Mouse (Mus musculus) CH12.LX (cell line): ENCODE data around the gene Gm5930. TPM values are rescaled to one million over a fixed set of nuclear protein-coding genes. Genes with fewer than 3 reads are reported as not detected.
"Not testable (repeated sequence)": the region's sequence is repeated elsewhere in the genome, so short reads cannot be mapped to it uniquely, and the experiment has no call there.

ENCODE experiments used
- DNase-seq: peaks from one replicate; pipeline ENCODE4 v3.0.0-alpha.2; 2013; ENCODE audit errors: extremely low read depth
- H3K27ac ChIP-seq: 2 replicates; pipeline ENCODE4 v1.5.1; 2012; ENCODE audit warnings: low read depth, mild to moderate bottlenecking, control low read depth, moderate library complexity; ENCODE audit not compliant: insufficient read depth
- H3K27me3 ChIP-seq: replicated peaks from 2 replicates; pipeline ENCODE3; 2012; ENCODE audit warnings: inconsistent platforms
- H3K36me3 ChIP-seq, 2 experiments: replicated peaks in 1 of 2; 2 replicates each; pipeline versions ENCODE3 to v1.6.1; 2012; ENCODE audit warnings: inconsistent platforms in 1 of 2, low read length in 1 of 2, mild to moderate bottlenecking in 1 of 2, mixed read lengths in 1 of 2, moderate library complexity in 1 of 2; ENCODE audit not compliant: control insufficient read depth in 1 of 2, insufficient read depth in 1 of 2
- H3K4me1 ChIP-seq, 2 experiments: 2 replicates each; pipeline ENCODE4 v1.6.1; 2012; ENCODE audit warnings: inconsistent platforms in 1 of 2, moderate library complexity in 1 of 2; ENCODE audit not compliant: insufficient read depth in 2 of 2, control insufficient read depth in 1 of 2
- H3K4me2 ChIP-seq: 2 replicates; pipeline ENCODE4 v1.6.1; 2012; ENCODE audit warnings: low read depth, mild to moderate bottlenecking, control low read depth; ENCODE audit not compliant: poor library complexity, insufficient read depth, severe bottlenecking
- H3K4me3 ChIP-seq, 3 experiments: fragments of 150-350 bp in 1 of 3; sonication (generic) in 1 of 3; replicated peaks in 1 of 3; 2 replicates each; pipeline versions ENCODE3 to v1.5.1; 2011 to 2012; ENCODE audit warnings: low read depth in 2 of 3, low read length in 2 of 3, mild to moderate bottlenecking in 2 of 3, moderate library complexity in 2 of 3, control low read depth in 1 of 3, improper control_type of control experiment in 1 of 3, inconsistent platforms in 1 of 3, mixed read lengths in 1 of 3; ENCODE audit not compliant: poor library complexity in 1 of 3
- H3K79me2 ChIP-seq: replicated peaks from 2 replicates; pipeline ENCODE4 v1.6.1; 2012; ENCODE audit warnings: mild to moderate bottlenecking, moderate library complexity; ENCODE audit not compliant: control insufficient read depth, poor library complexity, insufficient read depth, severe bottlenecking; ENCODE audit errors: extremely low read depth
- H3K9ac ChIP-seq: 2 replicates; pipeline ENCODE4 v1.6.1; 2012; ENCODE audit warnings: low read depth, mild to moderate bottlenecking, control low read depth, moderate library complexity; ENCODE audit not compliant: insufficient read depth
- H3K9me3 ChIP-seq: replicated peaks from 2 replicates; pipeline ENCODE3; 2012; ENCODE audit warnings: low read length, inconsistent platforms, mixed read lengths
- CTCF ChIP-seq, 2 experiments: IDR thresholded peaks in 1 of 2; conservative IDR thresholded peaks in 1 of 2; 2 replicates each; pipeline ENCODE4 v1.5.1; 2011 to 2012; ENCODE audit warnings: low read depth in 2 of 2, low read length in 2 of 2, improper control_type of control experiment in 1 of 2, inconsistent platforms in 1 of 2, mild to moderate bottlenecking in 1 of 2, moderate library complexity in 1 of 2
- ELF1 ChIP-seq: IDR thresholded peaks from 2 replicates; pipeline ENCODE4 v1.6.1; 2014; ENCODE audit warnings: low read depth, mild to moderate bottlenecking, inconsistent platforms, low read length, improper control_type of control experiment
- HCFC1 ChIP-seq: IDR thresholded peaks from 2 replicates; pipeline ENCODE4 v1.6.1; 2012; ENCODE audit warnings: low read depth, mild to moderate bottlenecking, inconsistent platforms, low read length, improper control_type of control experiment
- POLR2A ChIP-seq: IDR thresholded peaks from 2 replicates; pipeline ENCODE4 v1.6.1; 2011; ENCODE audit warnings: low read depth, mild to moderate bottlenecking, improper control_type of control experiment, low read length
- RAD21 ChIP-seq: IDR thresholded peaks from 2 replicates; pipeline ENCODE4 v1.6.1; 2011; ENCODE audit warnings: low read depth, mild to moderate bottlenecking, low read length, improper control_type of control experiment, moderate library complexity
- TCF12 ChIP-seq: IDR thresholded peaks from 2 replicates; pipeline ENCODE4 v1.6.1; 2014; ENCODE audit warnings: low read depth, mild to moderate bottlenecking, inconsistent platforms, low read length, improper control_type of control experiment
- dilution Hi-C: fragments of 300-500 bp; cut with MboI; formaldehyde crosslinking; loops from 2 replicates; pipeline ENCODE4 v1.14.3; 2020; ENCODE audit warnings: low sequenced_read_pairs; ENCODE audit not compliant: extremely low pct_unique_long_range_greater_than_20kb, extremely low pct_ligation_motif_present
- in situ Hi-C: fragments of 300-500 bp; cut with MboI; formaldehyde crosslinking; loops from 3 replicates; pipeline ENCODE4 v1.14.3; 2019; ENCODE audit warnings: low sequenced_read_pairs, low pct_ligation_motif_present, low pct_unique_long_range_greater_than_20kb, mixed read lengths
- polyA plus RNA-seq: library from polyadenylated mRNA; unstranded; fragments of >175 nt; gene quantifications from 2 replicates; pipeline ENCODE4 v1.2.1, GENCODE M21; 2012; ENCODE audit warnings: low read depth; ENCODE audit not compliant: insufficient read length
- total RNA-seq, 2 experiments: library from RNA; depleted of rRNA; stranded (reverse); fragments of 300-350 nt in 1 of 2; fragments of >200 nt in 1 of 2; gene quantifications; 2 replicates each; pipeline ENCODE4 v1.2.3; 2012 to 2014

Gene Gm5930
- total and polyA plus RNA-seq, 3 experiments = 1.3 to 3.6 (median 2.8) TPM

- dilution Hi-C loops, in situ Hi-C loops, H3K4me1 ChIP-seq, H3K4me3 ChIP-seq, H3K27me3 ChIP-seq, DNase-seq, H3K27ac ChIP-seq, H3K79me2 ChIP-seq, H3K36me3 ChIP-seq, H3K4me2 ChIP-seq, H3K9ac ChIP-seq, H3K9me3 ChIP-seq: not testable (repeated sequence)
- TF ChIP-seq RAD21 (peak; percentile 27), CTCF (conservative IDR thresholded peaks at IDR 0.05 in 1 of 2, IDR thresholded peaks at IDR 0.05 in 1 of 2; ENCODE audit: low read depth in 2 of 2, low read length in 2 of 2) (peak; percentile 11 to 28; a peak in 2 of 4 replicates)
Observed at GRCm38 (mm10) chr14:44361416-44361815, 23.0 kb upstream of the Gm5930 start.

GRCm38 (mm10) chr14:44312049-44312448 is 26.3 kb downstream of the Gm5930 start:
- peak; percentile 43 for DNase-seq
- H3K4me1 ChIP-seq, H3K27ac ChIP-seq, H3K27me3 ChIP-seq, in situ Hi-C loops, H3K9me3 ChIP-seq, dilution Hi-C loops, H3K4me2 ChIP-seq, H3K79me2 ChIP-seq, H3K36me3 ChIP-seq: not testable (repeated sequence)
- H3K9ac ChIP-seq = peak overlapping the region; percentile 66; the same call in 1 of the 2 replicates
- peak overlapping the region; percentile 31 to 76 (median 51) for H3K4me3 ChIP-seq
- TF ChIP-seq ELF1 = peak; percentile 73
- peak; percentile 67 for TF ChIP-seq HCFC1
- TF ChIP-seq TCF12 = 0 out of 2 replicates have a peak, but pooled peaks have one; percentile 11
- TF ChIP-seq POLR2A = 0 out of 2 replicates have a peak, but pooled peaks have one; percentile 25

DNA sequence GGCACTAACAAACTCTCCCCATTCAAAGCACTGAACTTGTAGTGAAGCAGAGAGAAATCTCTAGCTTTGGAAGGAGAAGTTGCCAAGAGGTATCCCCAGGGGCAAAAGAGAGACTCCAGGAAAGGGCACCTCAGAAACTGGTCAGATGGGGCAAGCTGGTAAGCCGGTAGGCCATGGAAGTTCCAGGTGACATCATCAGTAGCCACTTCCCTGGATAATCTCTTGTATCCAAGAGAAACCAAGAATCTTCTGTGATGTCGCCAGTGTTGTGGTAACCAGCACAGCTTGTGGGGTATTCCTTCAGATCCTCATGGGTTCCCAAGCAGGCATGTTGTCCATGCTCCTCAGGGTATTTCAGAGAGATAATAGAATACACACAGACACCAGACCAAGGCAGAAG is 53.1 kb downstream of the Gm5930 start, which contains the start of gene Gm8220:
Gene Gm8220, plus strand, starts transcription at position 301 of the 400 bp plus-strand sequence.
- H3K4me2 ChIP-seq, H3K79me2 ChIP-seq, H3K27ac ChIP-seq, H3K4me3 ChIP-seq, H3K36me3 ChIP-seq, dilution Hi-C loops, in situ Hi-C loops, H3K9me3 ChIP-seq, H3K9ac ChIP-seq, H3K4me1 ChIP-seq, DNase-seq, H3K27me3 ChIP-seq: not testable (repeated sequence)

Other genes starting within 250 kb of the Gm5930 start
- gene Ear2, start 235.9 kb downstream of the Gm5930 start, total RNA-seq (2012; rRNA removed) = not detected in 2 replicates
- gene Ear2, start 235.9 kb downstream of the Gm5930 start, total RNA-seq (2014; rRNA removed) = not detected in 2 replicates
- not detected in 2 replicates for gene Ear2, start 235.9 kb downstream of the Gm5930 start, polyA plus RNA-seq
- gene Gm3327, start 214.7 kb downstream of the Gm5930 start, total RNA-seq (2012; rRNA removed) = not detected in 2 replicates
- not detected in 2 replicates for gene Gm3327, start 214.7 kb downstream of the Gm5930 start, total RNA-seq (2014; rRNA removed)
- not detected in 2 replicates for gene Gm3327, start 214.7 kb downstream of the Gm5930 start, polyA plus RNA-seq
- gene Gm8212, start 140.9 kb downstream of the Gm5930 start, total RNA-seq (2012; rRNA removed) = not detected in 2 replicates
- not detected in 2 replicates for gene Gm8212, start 140.9 kb downstream of the Gm5930 start, total RNA-seq (2014; rRNA removed)
- not detected in 2 replicates for gene Gm8212, start 140.9 kb downstream of the Gm5930 start, polyA plus RNA-seq
- 0.30 and 0.38 TPM in 2 replicates for gene 4930503E14Rik, start 125.3 kb downstream of the Gm5930 start, total RNA-seq (2012; rRNA removed)
- 1.5 and 1.7 TPM in 2 replicates for gene 4930503E14Rik, start 125.3 kb downstream of the Gm5930 start, total RNA-seq (2014; rRNA removed)
- 0.54 and 0.67 TPM in 2 replicates for gene 4930503E14Rik, start 125.3 kb downstream of the Gm5930 start, polyA plus RNA-seq
- 0.17 TPM in 1 of 2 replicates, not detected in the other for gene Gm8220, start 53.0 kb downstream of the Gm5930 start, total RNA-seq (2012; rRNA removed)
- not detected in 2 replicates for gene Gm8220, start 53.0 kb downstream of the Gm5930 start, total RNA-seq (2014; rRNA removed)
- 0.37 and 0.53 TPM in 2 replicates for gene Gm8220, start 53.0 kb downstream of the Gm5930 start, polyA plus RNA-seq
- gene Gm8229, start 26.8 kb upstream of the Gm5930 start, total RNA-seq (2012; rRNA removed) = not detected in 2 replicates
- not detected in 2 replicates for gene Gm8229, start 26.8 kb upstream of the Gm5930 start, total RNA-seq (2014; rRNA removed)
- gene Gm8229, start 26.8 kb upstream of the Gm5930 start, polyA plus RNA-seq = 0.33 TPM in 1 of 2 replicates, not detected in the other
- gene Gm3371, start 72.1 kb upstream of the Gm5930 start, total RNA-seq (2012; rRNA removed) = not detected in 2 replicates
- gene Gm3371, start 72.1 kb upstream of the Gm5930 start, total RNA-seq (2014; rRNA removed) = 0.34 TPM in 1 of 2 replicates, not detected in the other
- gene Gm3371, start 72.1 kb upstream of the Gm5930 start, polyA plus RNA-seq = not detected in 2 replicates
- not detected in 2 replicates for gene Gm8232, start 95.1 kb upstream of the Gm5930 start, total RNA-seq (2012; rRNA removed)
- gene Gm8232, start 95.1 kb upstream of the Gm5930 start, total RNA-seq (2014; rRNA removed) = not detected in 2 replicates
- not detected in 2 replicates for gene Gm8232, start 95.1 kb upstream of the Gm5930 start, polyA plus RNA-seq
- gene BC061237, start 153.9 kb upstream of the Gm5930 start, total RNA-seq (2012; rRNA removed) = not detected in 2 replicates
- not detected in 2 replicates for gene BC061237, start 153.9 kb upstream of the Gm5930 start, total RNA-seq (2014; rRNA removed)
- gene BC061237, start 153.9 kb upstream of the Gm5930 start, polyA plus RNA-seq = not detected in 2 replicates
- not detected in 2 replicates for gene Gm17093, start 179.7 kb upstream of the Gm5930 start, total RNA-seq (2012; rRNA removed)
- gene Gm17093, start 179.7 kb upstream of the Gm5930 start, total RNA-seq (2014; rRNA removed) = not detected in 2 replicates
- gene Gm17093, start 179.7 kb upstream of the Gm5930 start, polyA plus RNA-seq = not detected in 2 replicates
- not detected in 2 replicates for gene Gm8247, start 244.6 kb upstream of the Gm5930 start, total RNA-seq (2012; rRNA removed)
- gene Gm8247, start 244.6 kb upstream of the Gm5930 start, total RNA-seq (2014; rRNA removed) = not detected in 2 replicates
- not detected in 2 replicates for gene Gm8247, start 244.6 kb upstream of the Gm5930 start, polyA plus RNA-seq